Mouse (Mus musculus) embryonic fibroblast, embryonic 13.5 days (primary cell): ENCODE data around the gene Vmn1r148. TPM values are rescaled to one million over a fixed set of nuclear protein-coding genes. Genes with fewer than 3 reads are reported as not detected.
"Not testable (repeated sequence)": the region's sequence is repeated elsewhere in the genome, so short reads cannot be mapped to it uniquely, and the experiment has no call there.

ENCODE experiments used
- H3K27ac ChIP-seq: 2 replicates; pipeline ENCODE4 v1.5.1; 2012; ENCODE audit warnings: low read length, control low read depth, inconsistent platforms; ENCODE audit not compliant: insufficient read depth
- H3K4me1 ChIP-seq: 2 replicates; pipeline ENCODE4 v1.6.1; 2011; ENCODE audit warnings: low read length; ENCODE audit not compliant: control insufficient read depth, insufficient read depth
- H3K4me3 ChIP-seq: 2 replicates; pipeline ENCODE4 v1.5.1; 2011; ENCODE audit warnings: mild to moderate bottlenecking, control low read depth, low read length; ENCODE audit not compliant: insufficient read depth
- polyA plus RNA-seq: library from polyadenylated mRNA; stranded (reverse); fragments of >200 nt; gene quantifications from 2 replicates; pipeline ENCODE4 v1.2.4, GENCODE M21; 2011; ENCODE audit warnings: low read depth; ENCODE audit not compliant: missing spikeins, insufficient read length

The Vmn1r148 gene
- not detected in 2 replicates for polyA plus RNA-seq

GRCm38 (mm10) chr7:22413283-22413682 is at the start of gene Vmn1r148:
TSS of gene Vmn1r148 (plus strand) at chr7:22413583.
- not testable (repeated sequence) for H3K4me1 ChIP-seq, H3K27ac ChIP-seq, H3K4me3 ChIP-seq

- not testable (repeated sequence) for H3K4me3 ChIP-seq, H3K27ac ChIP-seq, H3K4me1 ChIP-seq
Observed at GRCm38 (mm10) chr7:22370939-22371338, 42.4 kb upstream of the Vmn1r148 start, which contains the start of gene Gm8660. TSS of gene Gm8660 (minus strand) at chr7:22371039.

DNA sequence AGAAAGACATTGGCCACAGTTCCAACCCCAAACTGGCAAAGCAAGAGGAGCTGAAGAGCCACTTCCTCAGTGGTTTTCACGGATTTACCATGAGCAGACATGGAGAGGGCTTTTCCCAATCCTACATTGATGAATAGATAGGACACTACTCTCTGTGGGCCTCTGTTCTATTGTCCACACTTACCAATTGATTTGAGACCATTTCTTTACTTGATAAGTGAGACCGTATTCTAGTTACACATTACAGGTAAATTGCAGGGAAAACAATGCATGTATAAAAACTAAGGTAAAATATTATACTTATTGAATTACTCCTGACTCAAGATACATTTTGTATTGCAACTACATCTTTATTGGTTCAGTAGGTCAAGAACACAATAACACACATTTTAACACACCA is 24.7 kb downstream of the Vmn1r148 start, which contains the start of gene Vmn1r149:
Gene Vmn1r149 (minus strand): TSS at position 101 of the 400 bp plus-strand sequence.
- not testable (repeated sequence) for H3K4me3 ChIP-seq, H3K4me1 ChIP-seq, H3K27ac ChIP-seq

DNA sequence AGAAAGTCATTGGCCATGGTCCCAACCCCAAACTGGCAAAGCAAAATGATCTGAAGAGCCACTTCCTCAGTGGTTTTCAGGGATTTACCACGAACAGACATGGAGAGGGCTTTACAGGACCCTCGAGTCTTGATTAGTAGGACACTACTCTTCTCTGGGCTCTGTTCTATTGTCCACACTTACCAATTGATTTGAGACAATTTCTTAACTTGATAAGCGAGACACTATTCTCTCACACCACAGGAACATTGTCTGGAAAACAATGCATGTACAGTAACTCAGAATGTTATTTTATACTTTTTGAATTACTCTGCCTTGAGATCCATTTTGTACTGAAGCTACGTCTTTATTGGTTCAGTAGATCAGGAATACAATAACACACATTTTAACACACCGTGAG is 50.6 kb downstream of the Vmn1r148 start, which contains the start of gene Gm10665:
Gene Gm10665 (minus strand): TSS at position 101 of the 400 bp plus-strand sequence.
- H3K4me3 ChIP-seq, H3K4me1 ChIP-seq, H3K27ac ChIP-seq: not testable (repeated sequence)

Other genes starting within 250 kb of the Vmn1r148 start
- gene Vmn1r142, start 249.5 kb upstream of the Vmn1r148 start, polyA plus RNA-seq, result not detected in 2 replicates
- not detected in 2 replicates for gene Vmn1r143, start 224.2 kb upstream of the Vmn1r148 start, polyA plus RNA-seq
- not detected in 2 replicates for gene Gm8653, start 212.3 kb upstream of the Vmn1r148 start, polyA plus RNA-seq
- gene Gm8453, start 184.1 kb upstream of the Vmn1r148 start, polyA plus RNA-seq, result not detected in 2 replicates
- not detected in 2 replicates for gene Gm4187, start 83.9 kb upstream of the Vmn1r148 start, polyA plus RNA-seq
- not detected in 2 replicates for gene Gm8660, start 42.5 kb upstream of the Vmn1r148 start, polyA plus RNA-seq
- not detected in 2 replicates for gene Vmn1r149, start 24.6 kb downstream of the Vmn1r148 start, polyA plus RNA-seq
- gene Gm10665, start 50.5 kb downstream of the Vmn1r148 start, polyA plus RNA-seq, result not detected in 2 replicates
- gene Vmn1r151, start 86.1 kb downstream of the Vmn1r148 start, polyA plus RNA-seq, result not detected in 2 replicates
- not detected in 2 replicates for gene Vmn1r152, start 109.4 kb downstream of the Vmn1r148 start, polyA plus RNA-seq
- gene Gm8677, start 121.3 kb downstream of the Vmn1r148 start, polyA plus RNA-seq, result not detected in 2 replicates
- gene Gm4201, start 151.8 kb downstream of the Vmn1r148 start, polyA plus RNA-seq, result not detected in 2 replicates
- gene Gm4565, start 174.5 kb downstream of the Vmn1r148 start, polyA plus RNA-seq, result not detected in 2 replicates
- not detected in 2 replicates for gene Vmn1r155, start 244.4 kb downstream of the Vmn1r148 start, polyA plus RNA-seq